Mouse (Mus musculus): Measurements from ENCODE around the gene Ank3. TPM values are rescaled to one million over a fixed set of nuclear protein-coding genes. Genes with fewer than 3 reads are reported as not detected.
"Not testable (repeated sequence)": the region's sequence is repeated elsewhere in the genome, so short reads cannot be mapped to it uniquely, and the experiment has no call there.

The Ank3 gene
- polyA plus RNA-seq (2014; fragmentation: Nextera tagmentation; extraction: Ambion mirVana), result 139 and 150 TPM in 2 replicates

GRCm38 (mm10) chr10:69398763-69399590 lies at the start of gene Ank3:
Gene Ank3, plus strand, starts transcription at chr10:69398773.
- DNase-seq (peak; percentile 71), ATAC-seq (ENCODE audit: low FRiP score, low TSS enrichment) (peak; percentile 34; the same call in 1 of the 2 replicates)
- peaks cover 15% of the 10 kb centered on the region for H3K4me1 ChIP-seq (ENCODE audit: control insufficient read depth, insufficient read depth, low read length)
- no peak within 1 kb of the TSS for H3K27ac ChIP-seq (replicated peaks; ENCODE audit: low read depth, low read length)
- peak within 1 kb of the TSS; percentile 100 for H3K4me2 ChIP-seq (ENCODE audit: low read length)
- H3K36me3 ChIP-seq (ENCODE audit: control insufficient read depth, insufficient read depth, low read length), result no peaks in the 10 kb centered on the region
- peak within 1 kb of the TSS; percentile 62 for H3K4me3 ChIP-seq (replicated peaks; ENCODE audit: low read depth, low read length)
- H3K9me3 ChIP-seq (ENCODE audit: control insufficient read depth, low read length), result no peaks in the 10 kb centered on the region
- H3K9ac ChIP-seq (replicated peaks; ENCODE audit: low read length), result peak within 1 kb of the TSS; percentile 55
- under 1% methylated on average over 73 of the region's 77 CpGs for WGBS
- H3K27me3 ChIP-seq (ENCODE audit: control insufficient read depth, insufficient read depth, low read length), result peaks cover 28% of the 10 kb centered on the region

GRCm38 (mm10) chr10:69351071-69351841 lies 47.3 kb upstream of the Ank3 start:
- Histone ChIP-seq H3K4me3 (replicated peaks; ENCODE audit: low read depth, low read length) (peak overlapping the region; percentile 54), H3K4me2 (ENCODE audit: low read length) (peak overlapping the region; percentile 96), H3K27ac (replicated peaks; ENCODE audit: low read depth, low read length) (no peak overlapping the region), H3K9me3 (ENCODE audit: control insufficient read depth, low read length) (no peaks in the 10 kb centered on the region), H3K4me1 (ENCODE audit: control insufficient read depth, insufficient read depth, low read length) (peaks cover 11% of the 10 kb centered on the region; the same call in 1 of the 2 replicates), H3K27me3 (ENCODE audit: control insufficient read depth, insufficient read depth, low read length) (no peaks in the 10 kb centered on the region), H3K36me3 (ENCODE audit: control insufficient read depth, insufficient read depth, low read length) (0 out of 2 replicates have a peak, but pooled peaks cover 5% of the 10 kb centered on the region), H3K9ac (replicated peaks; ENCODE audit: low read length) (peak overlapping the region; percentile 52)
- ATAC-seq (ENCODE audit: low FRiP score, low TSS enrichment), result no peak
- 27% methylated on average over 12 of the region's 12 CpGs for WGBS
- DNase-seq, result no peak

- no peak for DNase-seq
- Histone ChIP-seq H3K9ac (replicated peaks; ENCODE audit: low read length) (peak overlapping the region; percentile 52), H3K4me2 (ENCODE audit: low read length) (peak overlapping the region; percentile 96), H3K4me1 (ENCODE audit: control insufficient read depth, insufficient read depth, low read length) (peaks cover 11% of the 10 kb centered on the region; the same call in 1 of the 2 replicates), H3K27ac (replicated peaks; ENCODE audit: low read depth, low read length) (no peak overlapping the region), H3K4me3 (replicated peaks; ENCODE audit: low read depth, low read length) (peak overlapping the region; percentile 54), H3K9me3 (ENCODE audit: control insufficient read depth, low read length) (no peaks in the 10 kb centered on the region), H3K27me3 (ENCODE audit: control insufficient read depth, insufficient read depth, low read length) (no peaks in the 10 kb centered on the region), H3K36me3 (ENCODE audit: control insufficient read depth, insufficient read depth, low read length) (0 out of 2 replicates have a peak, but pooled peaks cover 5% of the 10 kb centered on the region)
- WGBS, result 1% methylated on average over 11 of the region's 11 CpGs
- ATAC-seq (ENCODE audit: low FRiP score, low TSS enrichment), result no peak
These were observed 46.7 kb upstream of the Ank3 start for GRCm38 (mm10) chr10:69351842-69352211.

GRCm38 (mm10) chr10:69352212-69353085 lies 46.1 kb upstream of the Ank3 start, which contains the start of gene Cdk1:
Gene Cdk1, minus strand, starts transcription at chr10:69352938.
- under 1% methylated on average over 51 of the region's 51 CpGs for WGBS
- Histone ChIP-seq H3K4me2 (ENCODE audit: low read length) (peak within 1 kb of the TSS; percentile 96), H3K4me1 (ENCODE audit: control insufficient read depth, insufficient read depth, low read length) (peaks cover 11% of the 10 kb centered on the region; the same call in 1 of the 2 replicates), H3K36me3 (ENCODE audit: control insufficient read depth, insufficient read depth, low read length) (0 out of 2 replicates have a peak, but pooled peaks cover 5% of the 10 kb centered on the region), H3K4me3 (replicated peaks; ENCODE audit: low read depth, low read length) (peak within 1 kb of the TSS; percentile 54), H3K27me3 (ENCODE audit: control insufficient read depth, insufficient read depth, low read length) (no peaks in the 10 kb centered on the region), H3K9me3 (ENCODE audit: control insufficient read depth, low read length) (no peaks in the 10 kb centered on the region), H3K27ac (replicated peaks; ENCODE audit: low read depth, low read length) (peak within 1 kb of the TSS; percentile 37; the same call in 1 of the 2 replicates), H3K9ac (replicated peaks; ENCODE audit: low read length) (peak within 1 kb of the TSS; percentile 52)
- peak; percentile 97 for DNase-seq
- ATAC-seq (ENCODE audit: low FRiP score, low TSS enrichment), result peak; percentile 97

GRCm38 (mm10) chr10:69353086-69353479 lies 45.5 kb upstream of the Ank3 start:
- ATAC-seq (ENCODE audit: low FRiP score, low TSS enrichment), result peak; percentile 22; the same call in 1 of the 2 replicates
- H3K27me3 ChIP-seq (ENCODE audit: control insufficient read depth, insufficient read depth, low read length); H3K9ac ChIP-seq (replicated peaks; ENCODE audit: low read length); H3K36me3 ChIP-seq (ENCODE audit: control insufficient read depth, insufficient read depth, low read length); DNase-seq; H3K9me3 ChIP-seq (ENCODE audit: control insufficient read depth, low read length); H3K27ac ChIP-seq (replicated peaks; ENCODE audit: low read depth, low read length): not testable (repeated sequence)
- peak overlapping the region; percentile 96 for H3K4me2 ChIP-seq (ENCODE audit: low read length)
- peaks cover 11% of the 10 kb centered on the region; the same call in 1 of the 2 replicates for H3K4me1 ChIP-seq (ENCODE audit: control insufficient read depth, insufficient read depth, low read length)
- peak overlapping the region; percentile 54 for H3K4me3 ChIP-seq (replicated peaks; ENCODE audit: low read depth, low read length)
- 46% methylated on average over 5 of the region's 5 CpGs for WGBS

GRCm38 (mm10) chr10:69359666-69360065 lies 38.9 kb upstream of the Ank3 start:
- H3K27ac ChIP-seq (replicated peaks; ENCODE audit: low read depth, low read length), result no peak overlapping the region
- H3K9me3 ChIP-seq (ENCODE audit: control insufficient read depth, low read length), result no peaks in the 10 kb centered on the region
- 85% methylated on average over 1 of the region's 1 CpGs for WGBS
- no peaks in the 10 kb centered on the region for H3K4me1 ChIP-seq (ENCODE audit: control insufficient read depth, insufficient read depth, low read length)
- no peak for ATAC-seq (ENCODE audit: low FRiP score, low TSS enrichment)
- no peak for DNase-seq
- no peak overlapping the region for H3K9ac ChIP-seq (replicated peaks; ENCODE audit: low read length)
- no peak overlapping the region for H3K4me2 ChIP-seq (ENCODE audit: low read length)
- no peaks in the 10 kb centered on the region for H3K27me3 ChIP-seq (ENCODE audit: control insufficient read depth, insufficient read depth, low read length)
- no peak overlapping the region for H3K4me3 ChIP-seq (replicated peaks; ENCODE audit: low read depth, low read length)
- H3K36me3 ChIP-seq (ENCODE audit: control insufficient read depth, insufficient read depth, low read length), result no peaks in the 10 kb centered on the region

GRCm38 (mm10) chr10:69366208-69366607 lies 32.4 kb upstream of the Ank3 start:
- ATAC-seq (ENCODE audit: low FRiP score, low TSS enrichment) (no peak), DNase-seq (no peak)
- H3K27ac ChIP-seq (replicated peaks; ENCODE audit: low read depth, low read length), result no peak overlapping the region
- 89% methylated on average over 11 of the region's 11 CpGs for WGBS
- no peak overlapping the region for H3K4me3 ChIP-seq (replicated peaks; ENCODE audit: low read depth, low read length)
- H3K27me3 ChIP-seq (ENCODE audit: control insufficient read depth, insufficient read depth, low read length), result no peaks in the 10 kb centered on the region
- H3K9ac ChIP-seq (replicated peaks; ENCODE audit: low read length), result no peak overlapping the region
- H3K9me3 ChIP-seq (ENCODE audit: control insufficient read depth, low read length), result no peaks in the 10 kb centered on the region
- no peaks in the 10 kb centered on the region for H3K36me3 ChIP-seq (ENCODE audit: control insufficient read depth, insufficient read depth, low read length)
- no peak overlapping the region for H3K4me2 ChIP-seq (ENCODE audit: low read length)
- H3K4me1 ChIP-seq (ENCODE audit: control insufficient read depth, insufficient read depth, low read length), result no peaks in the 10 kb centered on the region

- Histone ChIP-seq H3K9me3 (ENCODE audit: control insufficient read depth, low read length) (no peaks in the 10 kb centered on the region), H3K27ac (replicated peaks; ENCODE audit: low read depth, low read length) (no peak overlapping the region), H3K36me3 (ENCODE audit: control insufficient read depth, insufficient read depth, low read length) (no peaks in the 10 kb centered on the region), H3K4me2 (ENCODE audit: low read length) (no peak overlapping the region), H3K9ac (replicated peaks; ENCODE audit: low read length) (no peak overlapping the region), H3K27me3 (ENCODE audit: control insufficient read depth, insufficient read depth, low read length) (no peaks in the 10 kb centered on the region), H3K4me3 (replicated peaks; ENCODE audit: low read depth, low read length) (no peak overlapping the region), H3K4me1 (ENCODE audit: control insufficient read depth, insufficient read depth, low read length) (no peaks in the 10 kb centered on the region)
- no peak for ATAC-seq (ENCODE audit: low FRiP score, low TSS enrichment)
- peak; percentile 59 for DNase-seq
- WGBS, result 83% methylated on average over 13 of the region's 13 CpGs
These were observed 31.6 kb upstream of the Ank3 start for GRCm38 (mm10) chr10:69366877-69367387.

Data from midbrain, embryonic 14.5 days (tissue).